Mouse (Mus musculus) ovary, postnatal 36 days (tissue): ENCODE measurements around the gene S100a16.

Experiments used
- DNase-seq: peaks from one replicate; pipeline ENCODE4 v3.0.0; 2022; ENCODE audit warnings: low spot score, mixed read lengths

S100a16 gene

DNA sequence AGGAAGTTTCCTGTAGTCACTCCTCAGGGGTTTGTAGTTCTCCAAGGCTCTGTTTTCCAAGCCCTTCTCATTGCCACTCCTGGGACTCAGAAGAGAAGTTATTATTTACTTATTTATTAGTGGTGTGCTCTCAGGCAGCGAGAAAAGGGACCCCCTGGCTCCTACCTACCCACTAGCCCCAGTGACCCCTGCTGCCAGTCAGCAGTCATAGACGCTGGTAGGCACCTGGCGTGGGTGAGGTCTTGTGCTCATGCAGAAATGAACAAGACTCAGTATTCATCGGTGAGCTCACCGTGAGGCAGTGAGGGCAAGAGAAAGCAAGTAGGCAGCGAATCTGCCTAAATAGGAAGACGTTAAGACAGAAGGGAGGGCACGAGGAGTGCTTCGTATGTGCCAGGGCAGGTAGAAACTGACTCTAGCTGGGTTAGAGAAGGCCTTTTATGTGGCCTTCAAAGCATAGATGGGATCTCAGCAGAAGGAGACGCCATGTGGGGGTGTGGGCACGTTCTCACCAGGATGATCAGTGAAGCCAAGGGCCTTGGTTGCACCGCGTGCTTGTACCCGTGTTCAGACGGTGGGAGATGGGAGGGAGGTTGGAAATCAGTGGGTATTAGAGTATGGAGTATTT, 49.1 kb downstream of the S100a16 start:
- no peak for DNase-seq

DNA sequence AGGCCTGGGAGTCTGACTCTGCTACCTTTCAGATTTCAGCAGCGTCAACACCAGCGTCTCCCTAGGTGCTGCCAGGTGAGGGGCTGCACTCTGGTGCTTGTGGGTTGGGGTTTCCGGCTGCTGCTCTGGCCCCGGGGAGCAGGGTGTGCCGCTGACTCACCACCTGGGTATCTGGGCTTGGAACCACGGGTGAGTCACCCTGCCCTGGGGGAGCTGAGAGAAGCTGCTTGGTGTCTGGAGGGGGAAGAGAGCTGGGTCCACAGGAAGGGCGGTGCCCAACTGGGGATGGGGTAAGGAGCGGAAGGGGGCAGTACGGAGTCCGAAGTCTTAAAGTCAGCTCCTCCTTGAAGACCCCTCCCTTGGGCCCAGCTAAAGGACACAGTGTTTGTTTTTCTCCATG, 49.9 kb downstream of the S100a16 start:
- DNase-seq: peak; percentile 52

DNA sequence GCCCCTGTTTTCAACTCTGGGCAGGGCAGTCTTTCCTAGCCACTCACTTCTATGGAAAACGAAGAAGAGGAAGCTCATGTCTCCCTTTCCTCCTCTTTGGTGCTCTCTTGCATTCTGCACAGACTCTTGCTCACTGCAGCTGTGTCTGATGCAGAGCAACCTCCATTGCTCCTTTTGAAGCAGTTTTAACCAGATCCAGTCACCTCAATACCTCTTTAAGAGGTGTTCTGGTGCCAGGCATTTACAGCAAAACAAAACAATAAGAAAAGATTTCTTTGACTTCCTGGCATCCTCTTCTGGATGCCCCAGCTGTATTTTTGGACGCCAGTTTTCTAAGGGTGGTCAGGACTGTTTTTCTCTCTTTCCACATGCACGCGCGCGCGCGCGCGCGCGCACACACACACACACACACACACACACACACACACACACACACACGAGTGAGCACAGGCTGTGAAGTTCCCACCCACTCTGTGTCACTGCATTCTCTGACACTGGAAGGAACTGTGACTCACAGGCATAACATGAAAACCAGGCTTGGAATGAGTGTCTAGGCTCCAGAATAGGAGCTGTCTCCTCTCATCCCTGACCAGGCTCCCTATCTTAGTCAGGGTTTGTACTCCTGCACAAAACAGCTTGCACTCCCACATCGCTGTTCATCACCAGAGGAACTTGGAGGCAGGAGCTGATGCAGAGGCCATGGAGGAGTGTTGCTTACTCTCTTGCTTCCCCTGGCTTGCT, 50.5 kb downstream of the S100a16 start:
- DNase-seq: no peak

DNA sequence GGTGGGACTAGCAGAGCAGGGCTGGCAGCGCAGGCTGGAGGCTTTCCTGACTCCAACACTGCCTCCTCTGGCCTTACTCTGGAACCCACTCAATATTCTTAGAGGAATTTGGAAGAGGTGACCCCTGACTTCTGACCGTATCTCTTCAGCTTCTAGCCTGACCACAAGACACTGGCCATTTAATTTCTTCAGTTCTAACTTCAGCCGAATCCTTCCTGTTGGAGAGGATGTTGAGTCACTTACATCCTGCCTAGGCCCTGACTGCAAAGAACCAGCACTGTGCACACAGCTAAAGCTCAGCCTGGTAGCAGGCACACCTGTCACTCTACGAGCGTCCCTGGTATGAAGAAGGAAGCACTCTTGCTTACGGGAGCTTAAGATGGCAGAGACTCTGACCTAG, 52.3 kb downstream of the S100a16 start:
- DNase-seq: no peak

DNA sequence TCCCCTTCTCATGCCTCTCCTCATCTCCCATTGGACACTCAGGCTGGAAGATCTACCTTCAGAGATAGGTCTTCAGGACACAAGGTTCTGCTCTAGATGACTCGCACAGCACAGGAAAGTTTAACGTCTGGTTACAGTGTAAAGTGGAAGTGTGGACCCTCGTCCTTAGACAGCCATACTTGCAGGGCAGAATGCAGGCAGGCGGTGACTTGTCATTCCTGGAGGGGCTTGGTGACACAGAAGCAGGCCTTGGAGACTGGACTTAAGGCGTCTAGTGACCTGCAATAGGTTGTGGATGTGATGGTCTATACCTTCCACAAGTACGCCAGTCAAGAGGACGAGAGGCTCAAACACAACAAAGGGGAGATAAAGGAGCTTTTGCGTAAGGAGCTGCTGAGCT, 52.9 kb downstream of the S100a16 start, which contains the start of gene S100a2:
Gene S100a2, plus strand, starts transcription at position 301 of the 400 bp plus-strand sequence.
- no peak for DNase-seq
